Mouse (Mus musculus) gonadal fat pad, adult 2 months (tissue): ENCODE results near the gene Smarcal1. TPM values are rescaled to one million over a fixed set of nuclear protein-coding genes. Genes with fewer than 3 reads are reported as not detected.

Experiments used
- DNase-seq: peaks from one replicate; pipeline ENCODE4 v3.0.0-alpha.2; 2012; ENCODE audit warnings: low read depth
- polyA plus RNA-seq: library from polyadenylated mRNA; depleted of rRNA; stranded (reverse); fragments of >200 nt; gene quantifications from 2 replicates; pipeline ENCODE4 v1.2.3, GENCODE M21; 2012; rRNA removed

The Smarcal1 gene
- 19.9 and 27.1 TPM in 2 replicates for polyA plus RNA-seq

GRCm38 (mm10) chr1:72582947-72583731 lies at the start of gene Smarcal1:
Gene Smarcal1, plus strand, starts transcription at chr1:72583251.
- DNase-seq: peak; percentile 96

GRCm38 (mm10) chr1:72533439-72533838 lies 49.6 kb upstream of the Smarcal1 start:
- DNase-seq: no peak

GRCm38 (mm10) chr1:72535725-72536571 lies 47.1 kb upstream of the Smarcal1 start:
- no peak for DNase-seq

- DNase-seq: no peak
These were observed 46.3 kb upstream of the Smarcal1 start, which contains the start of gene March4 for GRCm38 (mm10) chr1:72536611-72537351. Gene March4, minus strand, starts transcription at chr1:72536930.

- DNase-seq: no peak
These were observed 44.8 kb upstream of the Smarcal1 start for GRCm38 (mm10) chr1:72538266-72538665.

GRCm38 (mm10) chr1:72550317-72550716 lies 32.7 kb upstream of the Smarcal1 start:
- no peak for DNase-seq

- no peak for DNase-seq
These were observed 26.6 kb upstream of the Smarcal1 start for GRCm38 (mm10) chr1:72556471-72556870.

GRCm38 (mm10) chr1:72558625-72559024 lies 24.4 kb upstream of the Smarcal1 start:
- no peak for DNase-seq

GRCm38 (mm10) chr1:72564334-72564962 lies 18.6 kb upstream of the Smarcal1 start:
- DNase-seq: no peak

- DNase-seq: no peak
These were observed 16.0 kb upstream of the Smarcal1 start for GRCm38 (mm10) chr1:72567056-72567455.

GRCm38 (mm10) chr1:72568725-72569124 lies 14.3 kb upstream of the Smarcal1 start:
- no peak for DNase-seq

GRCm38 (mm10) chr1:72574047-72574446 lies 9.0 kb upstream of the Smarcal1 start:
- DNase-seq: no peak

GRCm38 (mm10) chr1:72574608-72575007 lies 8.4 kb upstream of the Smarcal1 start:
- DNase-seq: no peak

- DNase-seq: no peak
These were observed 7.9 kb upstream of the Smarcal1 start for GRCm38 (mm10) chr1:72575121-72575520.

GRCm38 (mm10) chr1:72577481-72577922 lies 5.5 kb upstream of the Smarcal1 start:
- DNase-seq: no peak

GRCm38 (mm10) chr1:72578351-72578750 lies 4.7 kb upstream of the Smarcal1 start:
- no peak for DNase-seq

- no peak for DNase-seq
These were observed 4.2 kb upstream of the Smarcal1 start for GRCm38 (mm10) chr1:72578806-72579205.

- DNase-seq: no peak
These were observed 855 bp downstream of the Smarcal1 start for GRCm38 (mm10) chr1:72583906-72584305.

GRCm38 (mm10) chr1:72585971-72586875 lies 3.2 kb downstream of the Smarcal1 start:
- no peak for DNase-seq

- no peak for DNase-seq
These were observed 4.5 kb downstream of the Smarcal1 start for GRCm38 (mm10) chr1:72587532-72587931.
